Mouse (Mus musculus) ovary, postnatal 10 days (tissue): Measurements from ENCODE around the gene Tep1.
A peak's percentile ranks its signal among the peaks of the same experiment; 100 is the strongest.
"Not testable (repeated sequence)": the region's sequence is repeated elsewhere in the genome, so short reads cannot be mapped to it uniquely, and the experiment has no call there.

Source experiments
- DNase-seq: peaks from one replicate; pipeline ENCODE4 v3.0.0; 2022; ENCODE audit warnings: low spot score

The Tep1 gene

GRCm38 (mm10) chr14:50869889-50870804 is at the start of gene Tep1:
Tep1 (minus strand) TSS chr14:50870560.
- DNase-seq = peak; percentile 58

GRCm38 (mm10) chr14:50911356-50911755 is 41.0 kb upstream of the Tep1 start:
- DNase-seq = no peak

- no peak for DNase-seq
Measured at GRCm38 (mm10) chr14:50908126-50908525, 37.8 kb upstream of the Tep1 start.

GRCm38 (mm10) chr14:50905327-50905726 is 35.0 kb upstream of the Tep1 start:
- not testable (repeated sequence) for DNase-seq

GRCm38 (mm10) chr14:50904828-50905129 is 34.4 kb upstream of the Tep1 start:
- DNase-seq = no peak

GRCm38 (mm10) chr14:50903973-50904827 is 33.8 kb upstream of the Tep1 start:
- DNase-seq = no peak

- DNase-seq = not testable (repeated sequence)
Measured at GRCm38 (mm10) chr14:50897992-50898391, 27.6 kb upstream of the Tep1 start.

- no peak for DNase-seq
Measured at GRCm38 (mm10) chr14:50897374-50897765, 27.0 kb upstream of the Tep1 start, which contains the start of gene Klhl33. Klhl33 (minus strand) TSS chr14:50897507.

- DNase-seq = no peak
Measured at GRCm38 (mm10) chr14:50896747-50897373, 26.5 kb upstream of the Tep1 start.

GRCm38 (mm10) chr14:50895985-50896746 is 25.8 kb upstream of the Tep1 start:
- DNase-seq = peak; percentile 21

GRCm38 (mm10) chr14:50895407-50895806 is 25.0 kb upstream of the Tep1 start:
- no peak for DNase-seq

GRCm38 (mm10) chr14:50892541-50893459 is 22.4 kb upstream of the Tep1 start:
- DNase-seq = peak; percentile 7

GRCm38 (mm10) chr14:50892091-50892490 is 21.7 kb upstream of the Tep1 start:
- no peak for DNase-seq

GRCm38 (mm10) chr14:50891621-50892020 is 21.3 kb upstream of the Tep1 start:
- no peak for DNase-seq

GRCm38 (mm10) chr14:50876236-50876950 is 6.0 kb upstream of the Tep1 start:
- DNase-seq = no peak

- DNase-seq = no peak
Measured at GRCm38 (mm10) chr14:50875591-50876230, 5.4 kb upstream of the Tep1 start.

- no peak for DNase-seq
Measured at GRCm38 (mm10) chr14:50875175-50875574, 4.8 kb upstream of the Tep1 start.

GRCm38 (mm10) chr14:50871284-50871683 is 924 bp upstream of the Tep1 start:
- DNase-seq = no peak

GRCm38 (mm10) chr14:50870805-50871143 is 414 bp upstream of the Tep1 start:
- DNase-seq = no peak

- no peak for DNase-seq
Measured at GRCm38 (mm10) chr14:50868656-50869055, 1.7 kb downstream of the Tep1 start.
